In genomic region chr10:90839611-90840335, GRCm38 (mm10) we compare ENCODE assay signal across 23 mouse cellular contexts.
DNase-seq lines count a peak whose midpoint lies in the region; ATAC-seq and TF ChIP-seq lines count a peak whose summit lies in the region.
"Had no signal": no experiment of that assay in that cellular context is flagged by ENCODE, and none has a peak within 500 bp of the region (broad histone marks: within the 10 kb centered on the region; RNA-seq: fewer than 3 reads in every experiment).

No protein-coding gene starts in this region.

- H3K4me2 ChIP-seq in intestine, embryonic 15.5 days (replicated peaks), result no peak overlapping the region
- H3K4me2 ChIP-seq in intestine, postnatal 0 days (replicated peaks; ENCODE audit: low read depth), result no peak overlapping the region
- no peak overlapping the region for H3K4me2 ChIP-seq in liver, embryonic 11.5 days
- H3K4me2 ChIP-seq: embryonic facial prominence, embryonic 12.5 days; forebrain, embryonic 12.5 days had no signal

- WGBS in intestine, embryonic 15.5 days, result 65% methylated on average over 9 of the region's 9 CpGs
- 36% methylated on average over 9 of the region's 9 CpGs for WGBS in intestine, postnatal 0 days
- 88% methylated on average over 9 of the region's 9 CpGs for WGBS in limb, embryonic 10.5 days
- WGBS in liver, embryonic 11.5 days, result 82% methylated on average over 9 of the region's 9 CpGs

- H3K9me3 ChIP-seq in intestine, embryonic 15.5 days, result no peaks in the 10 kb centered on the region
- H3K9me3 ChIP-seq in intestine, postnatal 0 days (ENCODE audit: control insufficient read depth), result no peaks in the 10 kb centered on the region
- H3K9me3 ChIP-seq in limb, embryonic 10.5 days (replicated peaks), result no peaks in the 10 kb centered on the region
- no peaks in the 10 kb centered on the region for H3K9me3 ChIP-seq in liver, embryonic 11.5 days (ENCODE audit: control insufficient read depth, low read length)

- no peak overlapping the region for H3K9ac ChIP-seq in intestine, embryonic 15.5 days
- H3K9ac ChIP-seq in intestine, postnatal 0 days (ENCODE audit: low read depth, low read length), result no peak overlapping the region
- H3K9ac ChIP-seq in liver, embryonic 11.5 days (ENCODE audit: low read depth, low read length), result no peak overlapping the region
- H3K9ac ChIP-seq: embryonic facial prominence, embryonic 12.5 days; forebrain, embryonic 12.5 days had no signal

- 0 out of 2 replicates have a peak overlapping the region, but pooled peaks have one; percentile 14 for H3K27ac ChIP-seq in layer of hippocampus, adult 2 months
- H3K27ac ChIP-seq in intestine, embryonic 15.5 days, result no peak overlapping the region
- H3K27ac ChIP-seq in intestine, postnatal 0 days (ENCODE audit: low read depth, low read length), result no peak overlapping the region
- no peak overlapping the region for H3K27ac ChIP-seq in limb, embryonic 10.5 days
- no peak overlapping the region for H3K27ac ChIP-seq in liver, embryonic 11.5 days (ENCODE audit: low read depth, low read length)
- H3K27ac ChIP-seq: embryonic facial prominence, embryonic 10.5 days; embryonic facial prominence, embryonic 12.5 days; forebrain, embryonic 10.5 days; forebrain, embryonic 12.5 days had no signal

- DNase-seq in layer of hippocampus, adult 2 months (ENCODE audit: low spot score in 2 of 2), result no peak
- DNase-seq in layer of hippocampus, postnatal 25 days (ENCODE audit: extremely low spot score in 1 of 2, low spot score in 1 of 2), result no peak
- no peak for DNase-seq in limb, embryonic 10.5 days (ENCODE audit: low spot score)
- no peak for DNase-seq in liver, embryonic 11.5 days (ENCODE audit: low spot score)
- DNase-seq in T-cell, adult 2 months (ENCODE audit: low spot score), result no peak
- DNase-seq: adrenal gland, adult 8-10 months; adrenal gland, postnatal 14 days; adrenal gland, postnatal 36 days; cerebellum, adult 11-12 months; cerebellum, adult 2 months; cerebellum, adult 9-10 months; cerebellum, postnatal 10 days; cerebellum, postnatal 25 days had no signal

- no peak for TF ChIP-seq CTCF in layer of hippocampus, adult 2 months (conservative IDR thresholded peaks at IDR 0.05)
- TF ChIP-seq CTCF in intestine, postnatal 0 days (IDR thresholded peaks at IDR 0.05; ENCODE audit: low read depth), result no peak

- H3K4me1 ChIP-seq in intestine, embryonic 15.5 days (replicated peaks), result no peaks in the 10 kb centered on the region
- 0 out of 2 replicates have a peak, but pooled peaks cover 2% of the 10 kb centered on the region for H3K4me1 ChIP-seq in intestine, postnatal 0 days (replicated peaks; ENCODE audit: control insufficient read depth, insufficient read depth, low read length)
- no peaks in the 10 kb centered on the region for H3K4me1 ChIP-seq in limb, embryonic 10.5 days
- no peaks in the 10 kb centered on the region for H3K4me1 ChIP-seq in liver, embryonic 11.5 days (replicated peaks; ENCODE audit: control insufficient read depth, insufficient read depth, low read length)
- H3K4me1 ChIP-seq: embryonic facial prominence, embryonic 10.5 days; embryonic facial prominence, embryonic 12.5 days; forebrain, embryonic 10.5 days; forebrain, embryonic 12.5 days had no signal

- no peaks in the 10 kb centered on the region for H3K36me3 ChIP-seq in intestine, embryonic 15.5 days
- no peaks in the 10 kb centered on the region for H3K36me3 ChIP-seq in intestine, postnatal 0 days (ENCODE audit: control insufficient read depth, insufficient read depth)
- no peaks in the 10 kb centered on the region for H3K36me3 ChIP-seq in limb, embryonic 10.5 days
- H3K36me3 ChIP-seq in liver, embryonic 11.5 days (ENCODE audit: control insufficient read depth, insufficient read depth, low read length), result no peaks in the 10 kb centered on the region
- H3K36me3 ChIP-seq: embryonic facial prominence, embryonic 10.5 days; embryonic facial prominence, embryonic 12.5 days; forebrain, embryonic 10.5 days; forebrain, embryonic 12.5 days had no signal

- no peak overlapping the region for H3K4me3 ChIP-seq in layer of hippocampus, adult 2 months
- no peak overlapping the region for H3K4me3 ChIP-seq in intestine, embryonic 15.5 days (replicated peaks)
- H3K4me3 ChIP-seq in intestine, postnatal 0 days (ENCODE audit: low read depth, low read length), result no peak overlapping the region
- no peak overlapping the region for H3K4me3 ChIP-seq in limb, embryonic 10.5 days
- H3K4me3 ChIP-seq in liver, embryonic 11.5 days (ENCODE audit: low read depth, low read length), result no peak overlapping the region
- H3K4me3 ChIP-seq: embryonic facial prominence, embryonic 10.5 days; embryonic facial prominence, embryonic 12.5 days; erythroblast, embryonic 14.5 days; forebrain, embryonic 10.5 days; forebrain, embryonic 12.5 days had no signal

- H3K27me3 ChIP-seq in intestine, embryonic 15.5 days (replicated peaks), result no peaks in the 10 kb centered on the region
- no peaks in the 10 kb centered on the region for H3K27me3 ChIP-seq in intestine, postnatal 0 days (replicated peaks; ENCODE audit: control insufficient read depth, insufficient read depth, low read length)
- no peaks in the 10 kb centered on the region for H3K27me3 ChIP-seq in limb, embryonic 10.5 days (ENCODE audit: low read depth, poor library complexity, severe bottlenecking)
- no peaks in the 10 kb centered on the region for H3K27me3 ChIP-seq in liver, embryonic 11.5 days (replicated peaks; ENCODE audit: control insufficient read depth, insufficient read depth, low read length)
- H3K27me3 ChIP-seq: embryonic facial prominence, embryonic 12.5 days; forebrain, embryonic 12.5 days had no signal

- peak; percentile 76 for ATAC-seq in intestine, embryonic 15.5 days
- peak; percentile 77 for ATAC-seq in intestine, postnatal 0 days
- ATAC-seq in liver, embryonic 11.5 days (replicated peaks; ENCODE audit: low FRiP score), result no peak
- ATAC-seq: activated CD4-positive, CD25-positive, alpha-beta regulatory T cell, adult 4 months; forebrain, embryonic 14.5 days; forebrain, embryonic 16.5 days had no signal
